Mouse (Mus musculus) midbrain, embryonic 10.5 days (tissue): ENCODE data around the gene Stx8. TPM values are rescaled to one million over a fixed set of nuclear protein-coding genes. Genes with fewer than 3 reads are reported as not detected.
A peak's percentile ranks its signal among the peaks of the same experiment; 100 is the strongest.

Source experiments
- DNase-seq: peaks from one replicate; pipeline ENCODE4 v3.0.0-alpha.2; 2017; ENCODE audit warnings: low spot score
- H3K27ac ChIP-seq: fragments of 300-500 bp; sonication (generic); replicated peaks from 2 replicates; pipeline ENCODE4 v1.5.1; 2016; ENCODE audit warnings: mild to moderate bottlenecking
- H3K27me3 ChIP-seq: fragments of 300-500 bp; sonication (generic); 2 replicates; pipeline ENCODE4 v1.6.1; 2016; ENCODE audit warnings: low read depth, mild to moderate bottlenecking; ENCODE audit not compliant: poor library complexity, severe bottlenecking
- H3K36me3 ChIP-seq: fragments of 300-500 bp; sonication (generic); 2 replicates; pipeline ENCODE4 v1.6.1; 2016; ENCODE audit warnings: mild to moderate bottlenecking, moderate library complexity
- H3K4me1 ChIP-seq: fragments of 300-500 bp; sonication (generic); 2 replicates; pipeline ENCODE4 v1.6.1; 2016
- H3K4me3 ChIP-seq: fragments of 300-500 bp; sonication (generic); 2 replicates; pipeline ENCODE4 v1.5.1; 2016; ENCODE audit warnings: mild to moderate bottlenecking, moderate library complexity
- H3K9me3 ChIP-seq: fragments of 300-500 bp; sonication (generic); replicated peaks from 2 replicates; pipeline ENCODE4 v1.6.1; 2016; ENCODE audit warnings: mild to moderate bottlenecking
- WGBS: fragments of 180-500 bp; shearing (Covaris S2); methylation state at CpG from one replicate; pipeline ENCODE4 v1.1.7; 2016; 5-methylcytosine and 5-hydroxymethylcytosine counted together
- polyA plus RNA-seq: library from polyadenylated mRNA; unstranded; fragments of >200 nt; fragmentation: Nextera tagmentation; extraction: Ambion mirVana; gene quantifications from 2 replicates; pipeline ENCODE4 v1.2.1, GENCODE M21; 2016

Stx8 gene
- polyA plus RNA-seq, 1 experiment from 2014 or later: 47.0 TPM

DNA sequence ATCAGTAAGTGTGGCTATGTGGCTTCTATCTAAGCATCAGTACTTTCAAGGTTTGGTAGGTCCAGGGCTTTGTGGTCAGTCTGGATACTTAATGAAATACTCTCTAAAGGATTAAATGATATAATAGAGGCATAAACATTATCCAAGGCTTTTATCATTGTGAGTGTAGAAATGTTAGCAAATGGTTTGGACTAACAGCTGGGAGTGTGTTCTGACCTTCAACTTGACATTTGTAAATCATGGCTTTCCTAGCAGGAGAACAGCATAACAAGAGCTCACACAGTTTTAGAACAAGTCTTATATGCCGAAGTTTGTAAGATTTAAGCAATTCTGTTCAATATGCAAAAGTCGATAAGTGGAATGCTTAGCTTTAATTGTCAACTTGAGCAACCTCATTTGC, 113.8 kb downstream of the Stx8 start:
- DNase-seq: no peak
- Histone ChIP-seq H3K4me3 (no peak overlapping the region), H3K4me1 (no peaks in the 10 kb centered on the region), H3K27me3 (no peaks in the 10 kb centered on the region), H3K36me3 (no peaks in the 10 kb centered on the region), H3K27ac (no peak overlapping the region), H3K9me3 (peaks cover 5% of the 10 kb centered on the region; the same call in 1 of the 2 replicates)
- 98% methylated on average over 2 of the region's 2 CpGs for WGBS

DNA sequence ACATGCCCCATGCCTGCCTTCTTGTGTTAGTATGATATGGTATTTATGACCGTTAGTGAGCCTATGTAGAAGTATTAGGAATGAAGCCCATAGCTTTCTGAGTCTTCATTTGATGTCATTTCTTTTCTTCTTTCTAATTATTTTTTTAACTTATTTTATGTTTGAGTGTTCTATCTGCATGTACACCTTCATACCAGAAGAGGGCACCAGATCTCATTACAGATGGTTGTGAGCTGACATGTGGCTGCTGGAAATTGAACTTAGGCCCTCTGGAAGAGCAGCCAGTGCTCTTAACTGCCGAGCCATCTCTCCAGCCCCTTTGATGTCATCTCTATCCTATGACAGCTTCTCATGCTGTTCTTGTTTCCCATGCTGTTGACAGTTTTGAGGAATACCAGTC, 115.0 kb downstream of the Stx8 start:
- H3K27me3 ChIP-seq: no peaks in the 10 kb centered on the region
- WGBS: 92% methylated on average over 2 of the region's 2 CpGs
- peaks cover 5% of the 10 kb centered on the region; the same call in 1 of the 2 replicates for H3K9me3 ChIP-seq
- no peak overlapping the region for H3K4me3 ChIP-seq
- H3K27ac ChIP-seq: no peak overlapping the region
- H3K4me1 ChIP-seq: no peaks in the 10 kb centered on the region
- no peak for DNase-seq
- no peaks in the 10 kb centered on the region for H3K36me3 ChIP-seq

DNA sequence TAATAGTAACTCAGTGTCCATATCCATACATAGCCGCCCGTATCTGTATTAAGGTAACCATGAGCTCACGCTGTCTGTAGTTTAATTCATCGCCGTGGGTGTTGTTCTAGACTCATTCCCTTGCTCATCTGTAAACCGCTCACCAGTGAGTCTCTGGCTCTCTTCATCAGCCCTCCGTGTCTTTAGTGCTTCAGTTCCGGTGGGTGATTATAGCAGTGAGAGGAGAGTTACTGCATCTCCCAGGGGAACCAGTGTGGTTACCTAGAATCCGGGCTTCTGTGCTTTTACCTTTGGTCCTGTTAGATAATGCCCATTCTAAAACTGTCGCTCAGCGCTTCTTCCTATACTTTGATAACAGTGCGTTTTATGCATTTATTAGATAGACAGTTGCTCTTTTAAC, 116.8 kb downstream of the Stx8 start:
- Histone ChIP-seq H3K36me3 (no peaks in the 10 kb centered on the region), H3K27ac (no peak overlapping the region), H3K27me3 (no peaks in the 10 kb centered on the region), H3K4me1 (no peaks in the 10 kb centered on the region), H3K4me3 (no peak overlapping the region), H3K9me3 (peaks cover 5% of the 10 kb centered on the region; the same call in 1 of the 2 replicates)
- DNase-seq: no peak
- 94% methylated on average over 12 of the region's 12 CpGs for WGBS

DNA sequence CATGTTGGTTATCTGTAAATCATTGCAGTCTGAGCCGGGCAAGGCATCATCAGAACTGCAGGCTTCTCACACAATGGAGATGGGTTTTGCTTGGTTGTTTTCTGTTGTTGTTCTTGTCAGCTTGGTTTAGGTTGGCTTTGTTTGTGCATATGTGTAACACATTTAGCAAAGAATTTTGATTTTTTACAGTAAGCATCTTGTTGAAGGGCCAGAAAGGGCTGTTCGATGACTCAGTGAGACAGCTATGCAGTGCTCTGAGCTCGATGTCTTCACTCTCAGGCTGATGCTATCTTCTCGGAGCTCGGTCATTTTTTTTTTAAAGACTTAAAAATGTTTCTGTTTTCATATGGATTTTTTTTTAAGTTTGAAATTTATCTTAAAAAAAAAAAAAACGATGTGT, 117.6 kb downstream of the Stx8 start:
- 95% methylated on average over 6 of the region's 6 CpGs for WGBS
- Histone ChIP-seq H3K36me3 (no peaks in the 10 kb centered on the region), H3K4me3 (no peak overlapping the region), H3K27me3 (no peaks in the 10 kb centered on the region), H3K27ac (no peak overlapping the region), H3K4me1 (no peaks in the 10 kb centered on the region), H3K9me3 (peaks cover 5% of the 10 kb centered on the region; the same call in 1 of the 2 replicates)
- no peak for DNase-seq

DNA sequence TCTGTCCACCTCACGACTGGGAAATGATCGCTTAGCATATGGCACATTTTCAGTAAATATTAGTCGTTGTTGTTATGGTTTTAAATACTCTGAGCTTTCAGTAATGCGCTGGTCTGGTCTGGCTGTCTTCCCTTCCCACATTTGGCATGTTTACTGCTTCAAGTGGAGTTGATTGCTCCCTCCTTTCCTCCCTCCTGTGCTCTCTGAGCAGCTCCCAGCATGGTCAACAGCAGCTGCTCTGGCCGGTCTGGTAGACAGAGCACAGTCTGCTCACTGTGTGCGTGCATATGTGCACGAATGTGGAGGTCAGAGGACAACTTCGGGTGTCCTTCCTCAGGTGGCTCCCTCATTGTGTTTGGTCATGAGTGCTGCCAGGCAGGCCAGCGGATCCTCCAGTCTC, 120.2 kb downstream of the Stx8 start:
- no peak for DNase-seq
- Histone ChIP-seq H3K4me3 (no peak overlapping the region), H3K27me3 (no peaks in the 10 kb centered on the region), H3K27ac (no peak overlapping the region), H3K9me3 (peaks cover 2% of the 10 kb centered on the region; the same call in 1 of the 2 replicates), H3K36me3 (no peaks in the 10 kb centered on the region), H3K4me1 (peaks cover 16% of the 10 kb centered on the region)
- WGBS: 87% methylated on average over 9 of the region's 9 CpGs

DNA sequence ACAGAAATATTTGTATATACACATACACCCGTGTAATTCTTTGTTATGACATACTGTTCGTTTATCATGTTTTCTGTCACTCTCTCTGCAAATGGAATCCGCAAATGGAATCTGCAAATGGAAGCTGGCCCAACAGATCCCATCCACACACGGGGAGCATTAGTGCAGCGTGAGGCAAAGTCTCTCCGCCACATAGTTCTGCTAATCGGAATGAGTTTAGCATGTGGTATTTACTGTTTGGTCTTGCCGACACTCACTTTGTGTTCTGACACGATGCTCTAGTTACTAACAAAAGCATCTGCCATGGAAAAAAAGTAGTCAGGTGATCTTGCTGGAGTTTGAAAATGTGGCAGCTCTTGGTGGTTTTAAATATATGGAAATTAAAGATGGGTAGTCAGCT, 123.4 kb downstream of the Stx8 start:
- WGBS: 86% methylated on average over 9 of the region's 9 CpGs
- no peak for DNase-seq

DNA sequence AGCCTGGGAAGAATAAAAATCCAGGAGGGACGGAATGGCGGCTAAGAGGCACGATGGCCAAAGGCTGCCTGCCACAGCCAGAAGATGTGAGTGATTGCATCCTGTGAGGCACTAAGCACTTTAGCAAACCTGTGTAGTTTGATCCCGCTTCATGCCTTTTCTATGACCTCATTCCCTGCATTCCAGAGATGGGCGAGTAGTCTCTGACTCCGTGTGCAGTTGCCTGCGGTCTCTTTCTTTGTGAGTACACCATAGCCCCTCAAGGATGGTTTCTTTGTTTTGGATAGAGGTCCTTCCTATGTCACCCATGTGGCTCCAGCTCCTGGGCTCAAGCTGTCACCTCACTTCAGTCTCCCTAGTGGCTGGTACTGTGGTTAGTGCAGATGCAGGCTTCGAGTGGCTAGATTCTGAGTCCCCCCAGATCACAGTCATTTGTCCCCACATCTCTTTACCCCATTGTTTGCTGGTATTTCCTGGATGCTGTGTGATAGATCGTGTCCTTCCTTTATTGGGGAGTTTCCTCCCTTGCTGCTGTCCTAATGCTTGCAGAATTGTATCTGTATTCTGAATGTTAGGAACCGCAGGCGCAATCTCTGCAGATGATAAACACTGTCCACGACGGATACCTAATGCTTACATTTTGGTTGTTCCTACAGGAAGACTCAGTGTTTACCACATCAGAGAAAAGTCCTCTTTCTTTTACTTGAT, 124.0 kb downstream of the Stx8 start:
- 70% methylated on average over 13 of the region's 13 CpGs for WGBS

More for the DNA sequence above, 123.4 kb downstream of the Stx8 start:
- Histone ChIP-seq H3K4me3 (no peak overlapping the region), H3K27ac (peak overlapping the region; percentile 46; the same call in 1 of the 2 replicates), H3K9me3 (no peaks in the 10 kb centered on the region), H3K4me1 (peaks cover 16% of the 10 kb centered on the region), H3K27me3 (no peaks in the 10 kb centered on the region), H3K36me3 (no peaks in the 10 kb centered on the region)

DNA sequence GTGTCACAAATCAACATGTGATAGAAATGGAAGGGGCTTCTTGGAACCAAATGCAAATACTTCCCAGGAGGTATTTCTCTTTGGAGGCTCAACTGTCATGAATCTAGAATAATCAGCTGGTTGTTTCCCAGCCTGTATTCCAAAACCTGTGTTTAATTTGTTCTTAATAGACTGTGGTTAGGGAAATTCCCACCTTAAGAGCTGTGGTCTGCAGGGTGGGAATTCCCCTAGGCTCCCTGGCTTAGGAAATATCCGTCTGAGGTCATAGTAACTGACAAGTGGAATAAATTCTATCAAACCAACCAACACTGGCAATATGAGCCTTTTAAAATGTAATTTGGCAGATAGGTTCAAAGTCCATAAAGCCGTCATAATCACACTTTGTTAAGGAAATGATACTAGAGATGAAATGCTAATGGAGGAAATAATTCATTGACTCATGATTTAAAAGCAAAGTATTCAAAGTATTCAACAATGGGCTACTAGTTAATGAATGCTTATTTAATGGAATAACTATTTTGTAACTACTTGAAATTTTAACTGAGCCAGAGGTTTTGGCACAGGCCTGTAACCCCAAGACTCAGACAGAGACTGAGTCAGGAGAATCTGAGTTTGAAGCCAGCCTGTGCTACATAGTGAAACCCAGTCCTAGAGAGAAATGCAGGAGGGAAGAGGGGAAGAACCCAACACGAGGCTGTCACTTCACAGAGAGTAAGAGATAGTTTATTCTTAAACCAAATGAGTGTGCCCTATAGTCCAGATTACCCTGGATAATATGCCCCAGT, 126.2 kb downstream of the Stx8 start:
- peaks cover 16% of the 10 kb centered on the region for H3K4me1 ChIP-seq
- no peak for DNase-seq
- H3K4me3 ChIP-seq: no peak overlapping the region
- H3K27me3 ChIP-seq: no peaks in the 10 kb centered on the region
- WGBS: 85% methylated on average over 3 of the region's 3 CpGs
- no peaks in the 10 kb centered on the region for H3K36me3 ChIP-seq
- no peaks in the 10 kb centered on the region for H3K9me3 ChIP-seq
- no peak overlapping the region for H3K27ac ChIP-seq

More for the DNA sequence above, 124.0 kb downstream of the Stx8 start:
- Histone ChIP-seq H3K36me3 (no peaks in the 10 kb centered on the region), H3K4me1 (peaks cover 16% of the 10 kb centered on the region), H3K27me3 (no peaks in the 10 kb centered on the region), H3K4me3 (no peak overlapping the region), H3K27ac (peak overlapping the region; percentile 46), H3K9me3 (no peaks in the 10 kb centered on the region)
- DNase-seq: no peak

DNA sequence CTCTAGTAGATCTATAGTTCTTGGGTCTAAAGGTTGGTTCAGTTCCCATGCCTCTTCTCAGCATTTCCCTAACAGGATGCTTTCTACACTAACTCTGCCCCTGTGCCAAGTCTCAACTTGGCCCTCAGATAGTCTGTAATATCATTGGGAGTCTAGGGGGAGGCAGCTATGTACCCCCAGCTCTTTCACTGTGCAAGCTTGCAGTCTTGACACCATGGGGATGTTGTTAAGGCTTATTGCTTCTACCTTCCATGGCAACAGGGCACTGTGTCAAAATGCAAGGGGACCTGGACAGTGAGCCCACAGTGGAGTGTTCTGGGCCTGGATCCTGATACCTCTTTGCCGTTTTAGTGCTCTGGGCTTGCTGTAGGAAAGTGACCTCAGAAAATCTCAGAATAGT, 135.6 kb downstream of the Stx8 start:
- no peaks in the 10 kb centered on the region for H3K4me1 ChIP-seq
- no peaks in the 10 kb centered on the region for H3K9me3 ChIP-seq
- WGBS: 100% methylated on average over 1 of the region's 1 CpGs
- no peaks in the 10 kb centered on the region for H3K36me3 ChIP-seq
- H3K27me3 ChIP-seq: no peaks in the 10 kb centered on the region
- no peak for DNase-seq
- H3K4me3 ChIP-seq: no peak overlapping the region
- no peak overlapping the region for H3K27ac ChIP-seq

DNA sequence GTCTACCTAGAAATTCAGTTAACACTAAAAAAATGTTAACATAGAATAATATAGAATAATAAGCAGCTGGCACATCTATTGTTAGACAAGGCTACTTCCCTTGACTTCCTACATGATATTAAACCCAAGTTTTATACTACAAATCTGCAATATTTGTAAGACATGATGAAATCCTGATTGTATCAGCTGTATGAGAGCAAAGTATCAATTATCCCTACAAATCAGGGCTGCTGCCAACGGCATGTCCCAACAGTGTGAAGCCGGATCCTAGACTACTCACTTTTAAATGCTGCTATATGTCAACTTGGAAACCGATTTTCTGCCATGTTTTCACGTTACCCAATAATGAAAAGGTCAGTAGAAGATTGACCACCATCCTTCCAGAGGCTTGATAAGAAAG, 137.5 kb downstream of the Stx8 start:
- Histone ChIP-seq H3K27ac (no peak overlapping the region), H3K9me3 (no peaks in the 10 kb centered on the region), H3K4me1 (no peaks in the 10 kb centered on the region), H3K27me3 (no peaks in the 10 kb centered on the region), H3K4me3 (no peak overlapping the region), H3K36me3 (no peaks in the 10 kb centered on the region)
- 90% methylated on average over 4 of the region's 4 CpGs for WGBS
- no peak for DNase-seq

DNA sequence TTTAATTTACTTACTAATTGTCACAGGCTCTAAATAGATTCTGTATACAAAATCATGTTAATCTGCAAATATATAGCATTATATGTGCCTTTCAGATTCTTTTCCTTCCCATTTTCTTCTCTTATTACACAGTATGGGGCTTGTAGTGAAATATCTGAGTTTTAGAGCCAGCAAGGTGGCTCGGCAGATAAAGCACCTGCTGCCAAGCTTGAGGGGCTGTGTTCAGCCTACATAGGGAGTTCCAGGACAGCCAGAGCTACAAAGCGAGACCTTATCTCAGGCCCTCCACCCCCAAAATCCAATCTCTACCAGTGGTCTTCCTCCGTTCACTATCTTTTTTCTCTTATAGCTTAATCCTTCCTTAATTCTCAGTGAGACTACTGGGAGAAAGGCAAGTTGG, 140.1 kb downstream of the Stx8 start:
- H3K27me3 ChIP-seq: no peaks in the 10 kb centered on the region
- H3K4me1 ChIP-seq: no peaks in the 10 kb centered on the region
- H3K27ac ChIP-seq: no peak overlapping the region
- no peak overlapping the region for H3K4me3 ChIP-seq
- no peaks in the 10 kb centered on the region for H3K36me3 ChIP-seq
- no peak for DNase-seq
- no peaks in the 10 kb centered on the region for H3K9me3 ChIP-seq
- WGBS: 89% methylated on average over 3 of the region's 3 CpGs

DNA sequence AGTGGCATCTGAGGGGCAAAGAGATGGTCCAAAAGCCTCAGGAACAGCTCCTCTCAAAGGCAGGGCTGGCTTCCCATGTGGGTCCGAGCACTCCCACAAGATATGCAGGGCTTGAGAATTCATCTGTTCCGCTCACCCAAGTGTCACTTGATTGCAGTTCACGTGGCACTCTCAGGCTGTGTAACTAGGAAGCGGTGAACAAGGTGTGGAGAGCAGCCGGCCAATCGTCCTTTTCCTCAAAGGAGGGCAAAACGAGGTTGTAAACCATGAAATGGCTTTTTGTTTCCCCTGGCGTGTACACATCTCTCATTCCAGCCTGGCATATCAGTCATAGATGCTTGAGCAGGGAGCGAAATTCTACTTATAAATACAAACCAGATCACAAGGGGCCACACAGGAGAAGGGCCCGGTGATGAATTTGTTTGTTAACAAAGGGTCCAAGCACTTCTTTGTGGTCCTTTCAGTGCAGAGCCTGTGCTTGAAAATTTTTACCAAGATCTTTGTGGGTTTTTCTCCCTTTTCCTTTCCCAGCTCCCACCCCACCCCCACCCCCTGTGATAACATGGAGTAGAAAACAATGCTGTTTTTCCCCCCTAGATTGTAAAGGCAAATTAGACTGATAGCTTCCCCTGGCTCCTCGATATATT, 147.6 kb downstream of the Stx8 start:
- 50% methylated on average over 11 of the region's 11 CpGs for WGBS
- Histone ChIP-seq H3K4me3 (no peak overlapping the region), H3K9me3 (no peaks in the 10 kb centered on the region), H3K27me3 (no peaks in the 10 kb centered on the region), H3K27ac (peak overlapping the region; percentile 80), H3K4me1 (peaks cover 24% of the 10 kb centered on the region), H3K36me3 (no peaks in the 10 kb centered on the region)
- DNase-seq: no peak

DNA sequence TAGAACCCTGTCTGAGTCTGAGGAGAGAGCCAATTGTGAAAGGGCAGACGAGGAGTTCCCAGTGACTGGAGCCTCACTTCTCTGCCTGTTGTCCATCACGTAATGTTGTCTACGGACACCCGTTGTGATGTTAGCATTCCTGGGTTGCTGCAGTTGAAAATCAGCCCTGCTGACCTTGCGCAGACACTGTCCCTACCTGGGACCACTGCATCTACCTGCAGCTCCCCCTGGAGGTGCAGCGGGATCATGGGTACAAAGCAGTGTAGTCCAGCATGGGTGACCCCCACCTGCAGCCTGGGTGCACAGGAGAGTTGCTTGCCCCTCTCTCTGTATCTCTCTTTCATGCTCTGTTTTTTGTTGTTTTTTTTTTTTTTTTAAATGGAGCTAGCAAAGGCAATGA, 148.2 kb downstream of the Stx8 start:
- WGBS: 18% methylated on average over 6 of the region's 6 CpGs
- no peaks in the 10 kb centered on the region for H3K36me3 ChIP-seq
- H3K27ac ChIP-seq: peak overlapping the region; percentile 80
- no peak overlapping the region for H3K4me3 ChIP-seq
- H3K27me3 ChIP-seq: no peaks in the 10 kb centered on the region
- no peak for DNase-seq
- H3K4me1 ChIP-seq: peaks cover 30% of the 10 kb centered on the region
- H3K9me3 ChIP-seq: no peaks in the 10 kb centered on the region
